Mouse (Mus musculus): ENCODE measurements at regions not wholly inside any gene's neighbourhood (a gene's known extent, or its start where the extent isn't known, plus 50 kb on each side); places are given as distances from the start of the nearest gene placed in this dataset.

DNA sequence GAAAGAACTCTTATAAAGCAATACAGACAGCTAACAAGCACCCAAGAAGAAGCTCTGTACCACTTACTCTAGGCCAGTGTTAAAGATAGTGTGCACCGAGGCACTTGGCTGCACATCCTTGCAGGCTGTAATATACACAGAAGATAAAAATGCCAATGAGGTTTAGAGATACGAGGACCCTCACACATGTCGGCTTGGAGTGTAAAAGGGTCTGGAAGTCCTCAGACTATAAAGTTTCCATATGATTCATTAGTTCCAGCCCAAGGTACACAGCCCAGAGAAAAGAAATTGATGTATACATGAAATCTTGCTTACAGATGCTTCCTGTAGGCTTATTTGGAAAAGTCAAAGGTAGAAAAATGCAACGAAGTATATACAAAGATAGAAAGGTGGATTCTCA lies 800.3 kb upstream of the Lrrc6 start:
- no peak for DNase-seq (ENCODE audit: low read depth, low spot score)

DNA sequence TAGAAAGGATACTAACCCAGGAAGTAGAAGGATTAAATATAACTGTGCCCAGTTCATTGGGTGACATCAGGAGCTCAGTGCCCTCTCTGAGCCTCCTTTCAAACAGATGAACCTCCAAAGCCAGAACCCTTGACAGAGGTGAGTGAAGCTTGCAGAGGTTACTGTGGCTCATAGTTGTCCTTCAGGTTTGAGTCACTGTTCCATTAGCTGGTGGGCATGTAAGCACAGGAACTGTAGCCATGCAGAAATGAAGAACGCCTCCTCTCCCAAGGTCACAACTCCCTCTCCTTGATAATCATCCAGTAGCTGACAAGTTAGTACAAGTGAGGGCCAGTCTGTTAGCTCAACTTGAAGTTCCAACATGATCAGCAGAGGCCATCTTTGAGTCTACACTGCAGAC lies 794.1 kb upstream of the Lrrc6 start:
- no peak for DNase-seq (ENCODE audit: low read depth, low spot score)

DNA sequence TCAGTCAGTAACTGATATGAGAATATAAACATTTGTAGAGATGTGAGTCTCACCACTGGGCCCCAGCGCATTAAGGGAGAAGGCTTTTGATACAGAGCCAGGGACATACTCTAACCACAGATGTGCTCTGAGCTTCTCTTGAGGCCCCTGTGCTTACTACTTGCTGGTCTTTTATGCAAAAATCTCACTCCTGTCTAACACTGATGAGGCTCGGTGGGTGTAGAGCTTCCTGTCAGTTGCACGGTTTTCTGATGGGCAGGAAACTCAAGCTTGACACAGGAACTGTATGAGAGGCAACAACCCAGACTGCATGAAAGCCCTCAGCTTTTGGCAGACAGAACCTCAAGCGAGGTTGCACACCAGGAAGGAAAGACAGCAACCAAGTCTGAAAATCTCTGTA lies 789.0 kb upstream of the Lrrc6 start:
- DNase-seq (ENCODE audit: low read depth, low spot score), result no peak

DNA sequence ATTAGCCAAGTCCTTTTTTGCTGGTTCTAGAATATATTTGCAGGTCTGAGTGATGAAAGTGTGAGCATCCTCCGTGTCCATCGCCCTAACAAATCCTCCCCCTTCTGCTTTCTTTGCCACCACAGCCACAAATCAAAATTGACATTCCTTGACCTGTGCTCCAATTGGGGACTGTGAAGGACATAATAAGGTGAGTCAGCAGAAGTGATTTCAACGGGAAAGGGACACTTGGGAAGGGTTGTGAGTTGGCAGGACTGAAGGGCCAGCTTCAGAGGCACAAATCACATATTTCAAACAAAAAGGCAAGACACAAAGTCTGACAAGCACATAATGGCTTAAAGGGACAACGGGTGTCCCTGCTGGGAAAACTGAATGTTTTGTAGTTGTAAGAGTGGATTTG lies 784.2 kb upstream of the Lrrc6 start:
- no peak for DNase-seq (ENCODE audit: low read depth, low spot score)

DNA sequence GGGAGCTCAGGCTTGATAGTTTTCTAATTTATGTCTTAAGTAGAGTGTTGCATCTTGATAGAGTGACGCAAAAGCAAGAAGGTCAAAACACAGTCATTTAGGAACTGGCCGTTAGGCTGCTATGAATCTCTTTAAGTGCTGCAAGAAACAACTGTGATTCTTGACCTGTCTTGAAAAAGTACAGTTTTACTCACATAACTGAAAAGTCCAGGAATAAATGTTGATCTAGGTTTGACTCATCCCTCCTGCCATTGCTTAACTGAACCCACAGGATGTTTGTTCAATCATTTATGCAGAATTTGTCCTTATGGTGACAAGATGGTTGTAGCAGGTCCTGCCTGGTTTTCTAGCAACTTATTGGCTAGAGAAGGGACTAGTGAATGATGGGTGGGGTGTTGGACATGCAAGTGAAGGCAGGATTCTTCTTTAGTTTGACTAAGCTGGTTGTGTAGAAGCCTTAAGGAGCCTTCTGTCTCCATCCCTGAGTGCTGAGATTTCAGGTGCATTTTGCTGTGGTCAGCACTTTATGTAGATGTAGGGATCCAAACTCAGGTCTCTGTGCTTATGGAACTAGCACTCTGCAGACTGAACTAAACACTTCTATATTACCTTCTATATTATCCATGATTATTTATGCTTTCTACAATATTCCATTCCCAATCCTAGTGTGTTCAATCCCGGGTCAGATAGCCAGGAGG lies 782.7 kb upstream of the Lrrc6 start:
- no peak for DNase-seq (ENCODE audit: low read depth, low spot score)

DNA sequence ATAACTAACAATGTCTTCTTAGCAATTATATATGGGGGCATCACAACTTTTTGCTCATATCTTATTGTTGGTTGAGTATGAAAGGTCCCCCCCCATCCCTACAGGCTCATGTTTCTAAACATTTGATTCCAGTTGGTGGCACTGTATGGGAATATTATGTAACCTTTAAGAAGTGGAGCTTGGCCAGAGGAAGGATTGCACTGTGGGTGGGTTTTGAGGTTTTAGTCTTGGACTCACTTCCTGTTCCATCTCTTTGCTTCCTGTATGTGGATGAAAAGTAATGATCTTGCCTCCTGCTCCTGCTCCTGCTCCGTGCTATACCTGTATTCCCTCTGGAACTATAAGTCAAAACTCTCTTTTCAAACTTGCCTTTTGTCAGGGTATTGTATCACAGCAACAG lies 778.2 kb upstream of the Lrrc6 start:
- no peak for DNase-seq (ENCODE audit: low read depth, low spot score)

DNA sequence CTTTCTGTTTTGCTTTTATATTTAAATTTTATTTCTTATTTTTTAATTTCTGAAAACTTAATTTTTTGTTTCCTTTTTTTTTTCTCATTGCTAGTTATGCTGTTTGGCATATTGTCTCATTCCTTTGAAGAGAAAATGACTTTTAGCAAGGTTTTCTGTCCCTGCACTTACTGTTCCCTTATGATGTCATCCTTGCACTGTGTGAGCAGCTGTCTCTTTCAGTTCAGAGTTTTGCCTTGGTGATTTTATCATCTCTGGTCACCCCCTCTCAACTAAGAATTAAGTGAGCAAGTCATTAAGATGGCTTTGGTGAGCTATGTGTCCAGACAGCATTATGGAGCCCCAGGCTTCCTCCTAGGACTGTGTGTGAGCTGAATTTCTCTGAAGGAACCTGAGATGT lies 774.3 kb upstream of the Lrrc6 start:
- no peak for DNase-seq (ENCODE audit: low read depth, low spot score)

DNA sequence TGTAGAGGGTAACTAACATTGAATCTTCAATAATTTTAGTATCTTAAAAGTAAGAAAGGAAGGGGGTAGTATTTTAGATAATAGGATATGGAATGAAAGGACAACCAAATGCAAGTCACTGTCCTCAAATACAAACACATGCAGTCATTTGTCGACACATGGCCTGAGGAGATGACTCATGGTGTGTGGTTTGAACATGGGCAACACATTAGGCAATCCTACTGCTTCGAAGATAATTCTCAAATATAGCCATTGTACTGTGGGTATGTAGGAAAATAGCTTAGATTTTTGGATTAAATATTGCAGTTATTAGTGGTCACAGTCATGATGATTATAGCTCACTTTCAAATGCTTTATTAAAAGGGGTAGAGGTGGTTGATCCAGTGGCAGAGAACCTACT lies 771.7 kb upstream of the Lrrc6 start:
- DNase-seq (ENCODE audit: low read depth, low spot score), result no peak

DNA sequence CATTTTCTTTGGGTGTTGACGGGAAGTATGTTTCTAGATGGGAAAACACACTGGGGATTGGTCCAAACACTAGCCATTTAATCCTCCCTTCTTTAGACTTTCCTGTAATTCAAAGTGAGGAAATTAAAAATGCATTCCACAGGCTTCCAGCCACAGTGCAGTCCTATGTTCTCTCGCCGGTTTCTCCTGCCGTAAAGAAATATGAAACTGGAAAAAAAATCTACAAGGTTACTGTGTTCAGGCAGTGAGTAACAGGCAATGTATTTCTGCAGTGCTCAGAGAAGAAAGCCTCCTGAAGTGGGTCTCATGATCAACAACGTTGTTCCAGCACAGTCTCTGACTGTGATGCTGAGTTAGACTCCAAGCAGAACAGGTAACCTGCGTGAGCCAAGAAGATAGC lies 763.0 kb upstream of the Lrrc6 start:
- no peak for DNase-seq (ENCODE audit: low read depth, low spot score)

DNA sequence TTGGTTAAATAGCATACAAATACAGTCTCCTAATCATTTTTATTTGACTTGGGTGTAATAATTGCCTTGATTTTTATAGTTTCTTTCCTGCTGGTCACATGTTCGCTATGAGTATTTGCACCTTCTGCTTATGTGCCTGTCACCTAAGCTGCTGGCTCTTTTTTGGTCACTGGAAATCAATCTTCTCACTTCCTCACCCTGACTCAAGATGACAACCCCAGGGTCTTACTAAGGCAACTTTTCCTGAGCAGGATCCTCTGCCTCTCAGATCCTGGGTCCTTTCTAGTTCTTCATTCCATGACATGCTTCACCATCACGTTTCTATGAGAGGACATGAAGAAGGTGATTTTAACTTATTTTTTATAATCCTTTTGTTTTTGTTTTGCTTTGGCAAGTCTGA lies 762.6 kb upstream of the Lrrc6 start:
- no peak for DNase-seq (ENCODE audit: low read depth, low spot score)

DNA sequence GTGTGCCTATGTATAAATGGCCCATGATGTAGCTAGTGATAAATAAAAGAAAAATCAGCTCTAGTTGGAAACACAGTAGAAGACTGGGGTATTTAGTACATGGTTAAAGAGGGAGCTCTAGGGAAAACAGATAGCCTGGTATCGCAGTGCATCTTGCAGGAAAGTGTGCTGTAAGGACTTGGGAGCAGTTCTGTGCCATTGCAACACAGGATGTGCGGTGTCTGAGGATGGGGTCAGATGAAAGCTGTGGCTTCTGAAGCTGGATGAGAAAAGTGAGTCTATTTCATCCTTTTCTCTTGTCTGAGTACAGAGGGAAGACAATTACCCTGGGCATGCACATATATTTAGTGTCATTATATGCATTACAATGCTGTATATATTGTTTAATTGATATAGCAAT lies 761.6 kb upstream of the Lrrc6 start:
- no peak for DNase-seq (ENCODE audit: low read depth, low spot score)

DNA sequence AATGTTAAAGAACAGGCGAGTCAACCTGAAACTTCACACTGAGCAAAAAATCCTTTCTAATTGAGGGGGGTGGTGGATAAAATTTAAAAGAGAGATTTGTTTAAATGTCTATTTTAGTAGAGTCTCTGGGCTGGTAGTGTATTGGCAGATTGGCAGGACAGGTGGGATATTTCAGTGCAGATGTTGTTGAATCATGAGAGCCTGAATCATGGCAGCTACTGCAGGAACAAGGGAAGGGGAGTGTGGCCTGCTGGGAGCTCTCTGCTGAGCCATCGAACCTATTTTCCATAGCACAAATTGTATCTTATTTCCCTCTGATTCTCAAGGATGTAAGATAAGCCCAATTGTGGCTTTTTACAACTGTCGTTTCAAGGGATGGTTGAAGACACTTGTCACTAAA lies 760.0 kb upstream of the Lrrc6 start:
- DNase-seq (ENCODE audit: low read depth, low spot score), result no peak

DNA sequence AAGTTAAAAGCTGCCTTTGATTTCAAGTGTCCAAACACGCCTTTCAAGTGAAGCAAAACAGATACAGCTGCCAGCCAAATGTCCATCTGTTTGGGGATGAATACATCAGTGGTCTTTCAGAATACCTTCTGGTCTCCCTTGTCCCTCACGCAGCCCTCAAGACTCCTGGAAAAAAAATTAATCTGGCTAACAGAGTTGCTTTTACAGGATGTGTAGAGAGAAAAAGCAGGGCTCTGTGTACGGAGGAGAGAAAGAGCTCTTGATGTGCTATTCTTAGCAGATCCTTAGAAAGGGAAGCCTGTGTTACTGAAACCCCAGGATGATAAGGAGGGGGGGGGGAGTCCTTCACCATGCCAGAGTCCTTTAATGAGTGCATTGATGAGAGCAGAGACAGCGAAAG lies 748.4 kb upstream of the Lrrc6 start:
- DNase-seq (ENCODE audit: low read depth, low spot score), result no peak

DNA sequence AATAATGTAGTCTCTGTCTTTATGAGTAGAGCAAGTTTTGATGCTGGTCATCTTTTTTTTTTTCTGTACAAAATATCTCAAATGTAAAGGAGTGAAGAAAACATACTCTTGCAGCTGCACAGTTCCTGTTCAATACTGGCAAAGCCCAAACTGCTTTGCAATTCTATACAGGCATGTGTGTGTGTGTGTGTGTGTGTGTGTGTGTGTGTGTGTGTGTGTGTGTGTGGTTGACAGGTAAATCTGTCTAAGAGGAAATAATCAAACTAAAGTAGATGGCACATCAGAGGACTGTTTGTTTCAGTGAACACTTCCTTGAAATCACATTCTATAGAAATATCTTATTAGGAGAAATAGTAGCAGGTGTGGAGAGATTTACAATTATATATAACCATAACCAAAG lies 747.8 kb upstream of the Lrrc6 start:
- DNase-seq (ENCODE audit: low read depth, low spot score), result no peak

DNA sequence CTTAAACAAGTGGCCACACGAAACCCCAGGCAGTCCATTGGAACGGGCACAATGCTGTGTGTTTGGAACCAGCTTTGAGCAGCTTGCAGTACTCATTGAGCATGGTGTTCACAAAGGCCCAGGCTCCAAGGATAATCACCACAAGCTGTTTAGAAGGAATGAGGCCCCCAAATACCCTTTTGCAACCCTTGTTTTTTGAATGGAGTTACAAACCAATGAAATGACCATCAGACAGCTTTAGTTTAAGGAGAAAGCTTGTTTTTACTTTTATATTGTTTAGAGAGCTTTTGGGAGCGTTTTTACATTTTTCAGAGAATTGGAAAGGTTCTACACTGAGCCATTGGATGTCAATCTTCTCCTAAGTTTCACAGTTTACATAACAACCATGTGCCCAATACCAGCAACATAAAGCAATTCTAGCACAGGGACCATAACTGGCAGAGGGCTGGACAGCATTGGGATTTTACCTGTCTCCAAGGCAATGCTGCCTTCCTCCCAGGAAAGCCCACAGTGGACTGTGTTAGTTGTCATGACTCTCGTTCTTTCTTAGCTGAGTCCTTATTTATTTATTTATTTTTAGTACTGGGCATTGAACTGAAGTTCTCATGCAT lies 745.1 kb upstream of the Lrrc6 start:
- DNase-seq (ENCODE audit: low read depth, low spot score), result no peak

DNA sequence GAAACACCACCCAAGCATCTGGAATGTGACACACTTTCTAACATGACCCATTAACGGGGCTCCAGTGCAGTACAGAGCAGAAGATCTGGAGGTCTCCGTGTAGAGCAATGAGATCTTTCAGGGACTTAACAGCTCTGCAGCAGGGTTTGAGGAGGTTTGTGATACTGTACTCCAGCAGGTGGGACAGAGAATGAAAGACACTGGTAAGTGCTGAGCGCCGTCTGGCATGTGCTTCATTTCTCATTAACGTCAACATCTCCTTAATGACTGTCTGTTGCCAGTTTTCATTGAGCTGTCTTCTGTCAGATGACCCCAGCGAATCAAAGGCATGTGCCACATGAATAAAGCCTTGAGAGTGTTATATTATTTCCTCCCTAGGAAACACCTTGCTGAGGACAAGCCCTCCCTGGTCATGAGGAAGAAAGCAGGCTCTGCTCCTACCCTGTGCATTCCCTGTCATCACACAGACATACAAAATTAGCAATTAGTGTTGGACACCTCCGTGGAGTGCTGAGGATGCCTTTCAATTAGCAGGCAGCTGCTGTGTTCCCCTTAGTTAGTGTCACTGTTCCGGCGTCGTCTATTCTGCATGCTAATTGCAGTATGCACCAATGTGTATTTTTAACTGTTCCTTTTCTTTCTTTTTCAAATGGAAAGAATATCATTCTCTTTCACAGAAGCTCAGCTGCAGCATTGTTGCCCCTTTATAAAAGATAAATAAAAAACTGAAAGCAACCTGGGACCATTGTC lies 744.4 kb upstream of the Lrrc6 start:
- DNase-seq (ENCODE audit: low read depth, low spot score), result no peak

DNA sequence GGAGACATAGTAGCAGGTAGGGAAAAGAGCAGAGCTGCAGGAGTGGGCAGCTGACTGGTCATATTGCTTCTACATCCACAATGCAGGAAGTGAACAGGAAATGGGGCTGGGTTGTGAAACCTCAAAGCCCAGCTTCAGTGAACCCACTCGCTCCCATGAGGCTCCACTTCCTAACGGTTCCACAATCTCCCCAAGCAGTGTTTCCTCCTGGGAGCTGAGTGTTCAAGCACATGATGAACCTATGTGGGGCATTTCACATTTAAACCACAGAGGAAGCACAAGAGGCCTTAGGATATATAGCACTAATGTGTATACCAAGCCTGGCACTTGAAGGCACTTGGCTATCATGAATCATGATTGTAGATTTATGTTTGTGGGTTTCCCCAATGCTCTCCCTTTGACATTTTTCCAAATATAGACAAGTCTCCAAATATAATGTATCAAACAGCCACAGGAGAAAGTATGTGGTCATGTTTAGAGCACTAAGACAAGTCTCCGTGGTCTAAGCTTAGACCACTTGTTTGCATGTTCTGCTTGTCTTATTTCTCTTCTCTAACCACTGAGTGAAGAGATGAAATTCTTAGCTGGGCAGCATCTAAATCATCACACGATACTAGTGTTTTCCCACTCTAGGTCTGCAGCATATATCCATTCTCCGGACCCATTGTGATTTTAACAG lies 734.5 kb upstream of the Lrrc6 start:
- no peak for DNase-seq (ENCODE audit: low read depth, low spot score)

DNA sequence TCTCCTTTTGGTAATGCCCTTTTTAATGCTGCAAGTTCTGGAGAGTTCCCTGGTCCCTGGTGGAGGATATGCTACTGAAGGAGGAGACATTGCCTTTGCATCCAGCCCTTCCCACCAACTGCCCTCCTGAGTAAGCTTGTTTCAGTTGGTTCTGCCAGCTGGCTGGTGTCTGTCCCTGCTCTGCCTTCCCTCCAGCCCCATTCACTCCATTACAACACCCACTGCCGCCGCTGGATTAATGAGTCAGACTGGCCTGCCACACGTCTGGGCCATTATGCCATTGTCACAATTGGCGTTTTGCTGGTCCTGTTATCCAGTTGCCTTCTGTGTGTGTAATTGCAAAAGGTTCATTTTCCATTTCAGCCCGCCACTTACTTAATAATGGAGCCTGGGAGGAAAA lies 728.6 kb upstream of the Lrrc6 start:
- no peak for DNase-seq (ENCODE audit: low read depth, low spot score)

DNA sequence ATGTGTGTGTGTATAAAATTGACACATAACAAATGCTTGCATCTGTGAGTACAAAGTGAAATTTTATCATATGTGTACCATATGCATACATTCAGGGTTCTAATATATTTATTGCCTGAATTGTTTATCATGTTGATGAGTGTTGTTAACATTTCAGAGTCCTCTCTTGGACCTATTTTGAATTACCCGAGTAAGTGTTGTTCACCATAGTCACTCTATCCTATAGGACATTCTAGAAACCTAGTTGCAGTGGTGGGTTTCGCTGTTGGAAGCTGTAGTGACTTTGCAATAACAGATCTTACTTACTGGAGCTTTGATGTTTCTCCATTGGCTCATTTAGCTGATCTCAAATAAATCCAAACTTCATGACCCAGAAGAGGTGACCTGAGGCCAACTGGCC lies 727.9 kb upstream of the Lrrc6 start:
- DNase-seq (ENCODE audit: low read depth, low spot score), result no peak

DNA sequence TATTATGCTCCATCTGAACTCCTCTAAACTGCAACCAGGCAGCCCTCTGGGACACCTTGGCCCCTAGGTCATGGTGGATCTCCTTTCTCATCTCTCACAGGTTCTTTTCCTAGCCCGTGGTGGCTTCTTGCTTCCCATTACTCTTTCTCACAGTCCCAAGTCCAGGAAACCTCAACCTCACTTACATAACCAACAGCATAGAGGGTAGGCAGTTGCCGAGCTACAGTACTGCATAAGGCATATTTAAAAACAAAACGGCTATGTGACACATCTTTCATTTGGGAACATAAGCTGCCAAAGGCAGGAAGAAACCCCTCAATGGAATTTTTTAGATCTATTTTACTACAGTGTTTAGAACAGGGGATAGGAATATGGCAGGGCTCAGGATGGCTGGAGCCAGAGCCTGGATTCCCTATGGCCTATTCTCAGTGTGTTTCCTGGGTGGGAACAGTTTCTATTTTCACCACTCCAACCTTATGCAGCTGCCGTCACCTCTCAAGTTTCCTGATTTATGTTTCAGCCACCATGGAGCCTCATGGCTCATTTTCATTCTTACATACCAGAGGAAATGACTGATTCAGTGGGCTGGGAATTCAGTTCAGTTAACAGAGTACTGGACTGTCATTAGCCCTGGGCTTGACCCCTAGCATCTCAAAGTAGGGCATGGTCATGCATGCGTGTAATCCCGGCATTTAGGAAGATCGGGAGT lies 726.9 kb upstream of the Lrrc6 start:
- DNase-seq (ENCODE audit: low read depth, low spot score), result no peak

DNA sequence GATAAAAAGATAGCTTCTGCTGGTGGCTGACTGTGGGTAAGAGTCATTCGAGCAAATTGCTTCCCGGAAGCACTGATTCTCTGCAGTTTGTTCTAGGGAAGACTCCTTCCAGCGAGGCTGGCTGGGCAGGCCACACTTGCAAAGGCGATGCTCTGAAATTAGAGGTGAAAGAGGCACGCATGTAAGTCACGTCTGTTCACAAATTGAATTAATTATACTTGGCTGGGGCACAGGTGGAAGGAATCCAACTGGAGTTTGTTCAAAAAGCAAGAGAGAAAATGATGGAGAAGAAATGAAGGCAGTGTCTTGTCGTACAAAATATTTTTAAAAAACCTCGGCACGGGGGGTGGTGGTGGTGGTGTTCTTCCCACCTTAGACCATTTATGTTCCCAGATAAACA lies 726.2 kb upstream of the Lrrc6 start:
- no peak for DNase-seq (ENCODE audit: low read depth, low spot score)

All from c-Kit-negative CD71-positive TER-119-positive erythroid progenitor cells, embryonic 14.5 days (primary cell).